Comparison of ENCODE assay signal across 8 mouse cellular contexts in genomic region chr5:32593793-32594192, GRCm38 (mm10). TPM values are rescaled to one million over a fixed set of nuclear protein-coding genes. Genes with fewer than 3 reads are reported as not detected.
DNase-seq lines count a peak whose midpoint lies in the region; ATAC-seq and TF ChIP-seq lines count a peak whose summit lies in the region.

No protein-coding gene starts in this region.

- TF ChIP-seq CTCF in midbrain, postnatal 0 days (IDR thresholded peaks at IDR 0.05), result peak; percentile 64
- no peak for TF ChIP-seq CTCF in brain, embryonic 14.5 days (IDR thresholded peaks at IDR 0.05; ENCODE audit: borderline replicate concordance, extremely low read depth, insufficient read depth, insufficient read length)

- TF ChIP-seq POLR2A in brain, embryonic 14.5 days (IDR thresholded peaks at IDR 0.05; ENCODE audit: borderline replicate concordance, extremely low read depth, insufficient read depth, insufficient read length, poor library complexity, severe bottlenecking), result no peak

- no peaks in the 10 kb centered on the region for H3K27me3 ChIP-seq in heart, embryonic 13.5 days (replicated peaks)
- H3K27me3 ChIP-seq in midbrain, postnatal 0 days (ENCODE audit: insufficient read depth, low read length), result no peaks in the 10 kb centered on the region
- H3K27me3 ChIP-seq in midbrain, embryonic 13.5 days, result no peaks in the 10 kb centered on the region

- intact Hi-C loops in heart, postnatal 25 days (cut with DNase I), result loop anchor here (1.0 to 5.0 kb wide), 2 partner anchors 18 to 49 kb away; partner anchors contain the start of gene Yes1

- no peak for ATAC-seq in heart, embryonic 13.5 days (ENCODE audit: extremely low read depth, insufficient number of reproducible peaks, low FRiP score, low TSS enrichment)
- no peak for ATAC-seq in midbrain, postnatal 0 days (ENCODE audit: low FRiP score)
- no peak for ATAC-seq in midbrain, embryonic 13.5 days

- no peak for DNase-seq in heart, postnatal 25 days (ENCODE audit: low spot score)
- peak; percentile 14 for DNase-seq in midbrain, postnatal 0 days (ENCODE audit: low spot score)
- DNase-seq in brain, embryonic 14.5 days (ENCODE audit: low read depth), result peak; percentile 28
- DNase-seq in retina, embryonic 14.5 days (ENCODE audit: low spot score), result peak; percentile 70
- no peak for DNase-seq in adrenal gland, adult 8-10 months
- DNase-seq in adrenal gland, postnatal 25 days, result no peak

- no peak overlapping the region for H3K9ac ChIP-seq in heart, embryonic 13.5 days
- no peak overlapping the region for H3K9ac ChIP-seq in midbrain, postnatal 0 days (replicated peaks; ENCODE audit: low read length, poor library complexity, severe bottlenecking)
- H3K9ac ChIP-seq in midbrain, embryonic 13.5 days (replicated peaks), result no peak overlapping the region

- H3K36me3 ChIP-seq in heart, embryonic 13.5 days, result no peaks in the 10 kb centered on the region
- no peaks in the 10 kb centered on the region for H3K36me3 ChIP-seq in midbrain, postnatal 0 days (ENCODE audit: insufficient read depth, low read length)
- H3K36me3 ChIP-seq in midbrain, embryonic 13.5 days, result no peaks in the 10 kb centered on the region

- H3K4me1 ChIP-seq in heart, embryonic 13.5 days, result no peaks in the 10 kb centered on the region
- H3K4me1 ChIP-seq in midbrain, postnatal 0 days (ENCODE audit: insufficient read depth, low read length), result no peaks in the 10 kb centered on the region
- no peaks in the 10 kb centered on the region for H3K4me1 ChIP-seq in midbrain, embryonic 13.5 days (replicated peaks)

- 14% methylated on average over 4 of the region's 4 CpGs for WGBS in heart, embryonic 13.5 days
- 26% methylated on average over 4 of the region's 4 CpGs for WGBS in midbrain, postnatal 0 days
- 27% methylated on average over 4 of the region's 4 CpGs for WGBS in midbrain, embryonic 13.5 days

- H3K4me2 ChIP-seq in heart, embryonic 13.5 days, result 0 out of 2 replicates have a peak overlapping the region, but pooled peaks have one; percentile 24
- no peak overlapping the region for H3K4me2 ChIP-seq in midbrain, postnatal 0 days (ENCODE audit: low read depth, low read length, poor library complexity, severe bottlenecking)
- no peak overlapping the region for H3K4me2 ChIP-seq in midbrain, embryonic 13.5 days (replicated peaks)

- H3K9me3 ChIP-seq in heart, embryonic 13.5 days, result no peaks in the 10 kb centered on the region
- H3K9me3 ChIP-seq in midbrain, postnatal 0 days (ENCODE audit: low read length), result no peaks in the 10 kb centered on the region
- no peaks in the 10 kb centered on the region for H3K9me3 ChIP-seq in midbrain, embryonic 13.5 days

- H3K27ac ChIP-seq in heart, embryonic 13.5 days (replicated peaks), result peak overlapping the region; percentile 24; the same call in 1 of the 2 replicates
- no peak overlapping the region for H3K27ac ChIP-seq in midbrain, postnatal 0 days (ENCODE audit: low read depth, low read length)
- no peak overlapping the region for H3K27ac ChIP-seq in midbrain, embryonic 13.5 days

- no peak overlapping the region for H3K4me3 ChIP-seq in heart, embryonic 13.5 days
- no peak overlapping the region for H3K4me3 ChIP-seq in midbrain, postnatal 0 days (ENCODE audit: low read depth, low read length)
- no peak overlapping the region for H3K4me3 ChIP-seq in midbrain, embryonic 13.5 days (replicated peaks)

RNA-seq across cellular contexts. Expression of gene Yes1, which starts 17.2 kb away (rescaled TPM):
- polyA plus RNA-seq in heart, embryonic 13.5 days (2015; fragmentation: Nextera tagmentation; extraction: Ambion mirVana), result 21.5 and 21.6 TPM in 2 replicates
- 10 to 100 TPM; 21.0 to 22.6 TPM for total RNA-seq in heart, postnatal 25 days (2021)
- 20.3 and 22.8 TPM in 2 replicates for total RNA-seq in midbrain, postnatal 0 days (2014; rRNA removed)
- 11.5 TPM in 2 replicates for polyA plus RNA-seq in midbrain, postnatal 0 days (2015; fragmentation: Nextera tagmentation; extraction: Ambion mirVana)
- polyA plus RNA-seq in midbrain, embryonic 13.5 days (2015; fragmentation: Nextera tagmentation; extraction: Ambion mirVana), result 19.8 and 21.5 TPM in 2 replicates
- polyA plus RNA-seq in brain, embryonic 14.5 days (2012; rRNA removed), result 6.4 and 10.3 TPM in 2 replicates
- 10 to 100 TPM; 38.1 to 49.1 (median 43.7) TPM for total RNA-seq in adrenal gland, adult 8-10 months (2022)
- total RNA-seq in adrenal gland, postnatal 25 days (2021), result 58.5 and 61.2 TPM in 2 replicates

Comparison
In these comparisons a context has a peak if more than half of its experiments do, and no peak if none do; other contexts are left out.
1. DNase-seq: peak in midbrain, postnatal 0 days (single experiment), brain, embryonic 14.5 days (single experiment) and retina, embryonic 14.5 days (single experiment); none in heart, postnatal 25 days (single experiment), adrenal gland, adult 8-10 months (single experiment) and adrenal gland, postnatal 25 days (single experiment).